Mouse (Mus musculus) yolk sac, embryonic 10.5 days (tissue): ENCODE results near the gene Trim46.
A peak's percentile ranks its signal among the peaks of the same experiment; 100 is the strongest.

Experiments
- DNase-seq: peaks from one replicate; pipeline ENCODE4 v3.0.0-alpha.2; 2017; ENCODE audit warnings: low spot score

Trim46 gene

GRCm38 (mm10) chr3:89210162-89210561 is 35.9 kb downstream of the Trim46 start:
- no peak for DNase-seq

- DNase-seq = no peak
Observed at GRCm38 (mm10) chr3:89209731-89210130, 36.4 kb downstream of the Trim46 start.

GRCm38 (mm10) chr3:89208736-89209135 is 37.4 kb downstream of the Trim46 start:
- no peak for DNase-seq

GRCm38 (mm10) chr3:89208075-89208657 is 37.9 kb downstream of the Trim46 start:
- no peak for DNase-seq

GRCm38 (mm10) chr3:89206695-89207094 is 39.4 kb downstream of the Trim46 start:
- no peak for DNase-seq

GRCm38 (mm10) chr3:89206079-89206478 is 40.0 kb downstream of the Trim46 start:
- no peak for DNase-seq

GRCm38 (mm10) chr3:89203142-89203514 is 43.0 kb downstream of the Trim46 start:
- no peak for DNase-seq

- peak; percentile 86 for DNase-seq
Observed at GRCm38 (mm10) chr3:89202253-89203141, 43.6 kb downstream of the Trim46 start, which contains the start of gene Gba. Gba (plus strand) TSS chr3:89202928.

GRCm38 (mm10) chr3:89199839-89200238 is 46.3 kb downstream of the Trim46 start:
- no peak for DNase-seq

- DNase-seq = peak; percentile 97
Observed at GRCm38 (mm10) chr3:89195979-89196877, 49.9 kb downstream of the Trim46 start.

GRCm38 (mm10) chr3:89193853-89194252 is 52.3 kb downstream of the Trim46 start:
- DNase-seq = no peak

- no peak for DNase-seq
Observed at GRCm38 (mm10) chr3:89193351-89193750, 52.8 kb downstream of the Trim46 start.

GRCm38 (mm10) chr3:89190436-89190835 is 55.7 kb downstream of the Trim46 start:
- no peak for DNase-seq

- no peak for DNase-seq
Observed at GRCm38 (mm10) chr3:89188478-89188875, 57.6 kb downstream of the Trim46 start.

GRCm38 (mm10) chr3:89187690-89188477 is 58.2 kb downstream of the Trim46 start:
- no peak for DNase-seq

GRCm38 (mm10) chr3:89187197-89187596 is 58.9 kb downstream of the Trim46 start:
- no peak for DNase-seq
